9 mouse cellular contexts compared by ENCODE assay signal in genomic region chr6:3182889-3183818, GRCm38 (mm10).
DNase-seq lines count a peak whose midpoint lies in the region; ATAC-seq and TF ChIP-seq lines count a peak whose summit lies in the region.
"Had no signal": no experiment of that assay in that cellular context is flagged by ENCODE, and none has a peak within 500 bp of the region (broad histone marks: within the 10 kb centered on the region; RNA-seq: fewer than 3 reads in every experiment).

No protein-coding gene starts in this region.

- H3K36me3 ChIP-seq in hindbrain, postnatal 0 days (ENCODE audit: insufficient read depth, low read length), result no peaks in the 10 kb centered on the region
- no peaks in the 10 kb centered on the region for H3K36me3 ChIP-seq in liver, embryonic 11.5 days (ENCODE audit: control insufficient read depth, insufficient read depth, low read length)
- H3K36me3 ChIP-seq in midbrain, postnatal 0 days (ENCODE audit: insufficient read depth, low read length), result no peaks in the 10 kb centered on the region

- H3K9me3 ChIP-seq in hindbrain, postnatal 0 days (ENCODE audit: low read length), result peaks cover 20% of the 10 kb centered on the region
- peaks cover 11% of the 10 kb centered on the region for H3K9me3 ChIP-seq in liver, embryonic 11.5 days (ENCODE audit: control insufficient read depth, low read length)
- peaks cover 24% of the 10 kb centered on the region for H3K9me3 ChIP-seq in midbrain, postnatal 0 days (ENCODE audit: low read length)

- peak; percentile 86 for ATAC-seq in hindbrain, postnatal 0 days
- peak; percentile 85 for ATAC-seq in liver, embryonic 11.5 days (replicated peaks; ENCODE audit: low FRiP score)
- peak; percentile 79 for ATAC-seq in midbrain, postnatal 0 days (ENCODE audit: low FRiP score)

- peak; percentile 9 for DNase-seq in right cerebral cortex, postnatal 14 days
- no peak for DNase-seq in right cerebral cortex, postnatal 25 days
- DNase-seq in cerebellum, postnatal 25 days, result peak; percentile 33 to 44
- DNase-seq in gastrocnemius, postnatal 10 days, result peak; percentile 41
- DNase-seq in hindbrain, postnatal 0 days (ENCODE audit: low spot score), result peak; percentile 11
- DNase-seq in liver, embryonic 11.5 days (ENCODE audit: low spot score), result peak; percentile 61
- peak; percentile 17 for DNase-seq in midbrain, postnatal 0 days (ENCODE audit: low spot score)
- DNase-seq in testis, postnatal 10 days (ENCODE audit: low spot score), result peak; percentile 85

- no peaks in the 10 kb centered on the region for H3K4me1 ChIP-seq in hindbrain, postnatal 0 days (ENCODE audit: insufficient read depth, low read length)
- no peaks in the 10 kb centered on the region for H3K4me1 ChIP-seq in liver, embryonic 11.5 days (replicated peaks; ENCODE audit: control insufficient read depth, insufficient read depth, low read length)
- H3K4me1 ChIP-seq in midbrain, postnatal 0 days (ENCODE audit: insufficient read depth, low read length), result no peaks in the 10 kb centered on the region

- WGBS in hindbrain, postnatal 0 days, result 50% methylated on average over 33 of the region's 33 CpGs
- 34% methylated on average over 33 of the region's 33 CpGs for WGBS in liver, embryonic 11.5 days
- WGBS in midbrain, postnatal 0 days, result 50% methylated on average over 33 of the region's 33 CpGs

- no peak overlapping the region for H3K9ac ChIP-seq in hindbrain, postnatal 0 days (replicated peaks; ENCODE audit: low read length)
- H3K9ac ChIP-seq in liver, embryonic 11.5 days (ENCODE audit: low read depth, low read length), result no peak overlapping the region
- no peak overlapping the region for H3K9ac ChIP-seq in midbrain, postnatal 0 days (replicated peaks; ENCODE audit: low read length, poor library complexity, severe bottlenecking)

- H3K4me2 ChIP-seq in hindbrain, postnatal 0 days (ENCODE audit: low read depth, low read length), result peak overlapping the region; percentile 38
- H3K4me2 ChIP-seq in liver, embryonic 11.5 days, result peak overlapping the region; percentile 23
- H3K4me2 ChIP-seq in midbrain, postnatal 0 days (ENCODE audit: low read depth, low read length, poor library complexity, severe bottlenecking), result peak overlapping the region; percentile 13

- no peak for TF ChIP-seq CTCF in hindbrain, postnatal 0 days (IDR thresholded peaks at IDR 0.05; ENCODE audit: low read depth)
- TF ChIP-seq CTCF in midbrain, postnatal 0 days (IDR thresholded peaks at IDR 0.05), result no peak

- H3K27me3 ChIP-seq in hindbrain, postnatal 0 days (ENCODE audit: insufficient read depth, low read length), result no peaks in the 10 kb centered on the region
- no peaks in the 10 kb centered on the region for H3K27me3 ChIP-seq in liver, embryonic 11.5 days (replicated peaks; ENCODE audit: control insufficient read depth, insufficient read depth, low read length)
- no peaks in the 10 kb centered on the region for H3K27me3 ChIP-seq in midbrain, postnatal 0 days (ENCODE audit: insufficient read depth, low read length)

- H3K4me3 ChIP-seq in hindbrain, postnatal 0 days (ENCODE audit: low read length), result peak overlapping the region; percentile 13
- H3K4me3 ChIP-seq in liver, embryonic 11.5 days (ENCODE audit: low read depth, low read length), result 0 out of 2 replicates have a peak overlapping the region, but pooled peaks have one; percentile 3
- peak overlapping the region; percentile 20 for H3K4me3 ChIP-seq in midbrain, postnatal 0 days (ENCODE audit: low read depth, low read length)
- H3K4me3 ChIP-seq: myocyte had no signal

- no peak overlapping the region for H3K27ac ChIP-seq in hindbrain, postnatal 0 days
- H3K27ac ChIP-seq in liver, embryonic 11.5 days (ENCODE audit: low read depth, low read length), result no peak overlapping the region
- H3K27ac ChIP-seq in midbrain, postnatal 0 days (ENCODE audit: low read depth, low read length), result no peak overlapping the region
